Mouse (Mus musculus): Measurements from ENCODE around the gene Cwf19l1. TPM values are rescaled to one million over a fixed set of nuclear protein-coding genes. Genes with fewer than 3 reads are reported as not detected.

Cwf19l1 gene
- total and polyA plus RNA-seq, 2 experiments from 2014 or later = 9.8 to 16.0 TPM

GRCm38 (mm10) chr19:44069121-44069913 lies 66.4 kb downstream of the Cwf19l1 start, which contains the start of gene Erlin1:
Erlin1 (minus strand) TSS chr19:44069785.
- no peaks in the 10 kb centered on the region for H3K9me3 ChIP-seq (replicated peaks; ENCODE audit: control insufficient read depth, low read length)
- H3K9ac ChIP-seq (replicated peaks; ENCODE audit: low read depth, low read length) = peak within 1 kb of the TSS; percentile 60
- H3K27me3 ChIP-seq (ENCODE audit: control insufficient read depth, insufficient read depth, low read length) = no peaks in the 10 kb centered on the region
- H3K4me2 ChIP-seq (ENCODE audit: low read depth, low read length) = peak within 1 kb of the TSS; percentile 94
- TF ChIP-seq CTCF (IDR thresholded peaks at IDR 0.05; ENCODE audit: low read depth) (no peak), EP300 (IDR thresholded peaks at IDR 0.05; ENCODE audit: low read depth) (no peak)
- peaks cover 6% of the 10 kb centered on the region; the same call in 1 of the 2 replicates for H3K4me1 ChIP-seq (ENCODE audit: control insufficient read depth, insufficient read depth)
- peak within 1 kb of the TSS; percentile 31; the same call in 1 of the 2 replicates for H3K27ac ChIP-seq (ENCODE audit: low read depth)
- peak within 1 kb of the TSS; percentile 77 for H3K4me3 ChIP-seq (ENCODE audit: low read depth, low read length)
- peaks cover 15% of the 10 kb centered on the region; the same call in 1 of the 2 replicates for H3K36me3 ChIP-seq (replicated peaks; ENCODE audit: control insufficient read depth, insufficient read depth, low read length)
- under 1% methylated on average over 73 of the region's 75 CpGs for WGBS
- DNase-seq (ENCODE audit: low spot score) (peak; percentile 77), ATAC-seq (ENCODE audit: insufficient read depth, low read depth) (peak; percentile 94)

GRCm38 (mm10) chr19:44068232-44068631 lies 67.4 kb downstream of the Cwf19l1 start:
- WGBS = 80% methylated on average over 4 of the region's 4 CpGs
- no peak for TF ChIP-seq CTCF (IDR thresholded peaks at IDR 0.05; ENCODE audit: low read depth)
- no peak for TF ChIP-seq EP300 (IDR thresholded peaks at IDR 0.05; ENCODE audit: low read depth)
- Histone ChIP-seq H3K9me3 (replicated peaks; ENCODE audit: control insufficient read depth, low read length) (no peaks in the 10 kb centered on the region), H3K4me2 (ENCODE audit: low read depth, low read length) (peak overlapping the region; percentile 94), H3K4me3 (ENCODE audit: low read depth, low read length) (no peak overlapping the region), H3K36me3 (replicated peaks; ENCODE audit: control insufficient read depth, insufficient read depth, low read length) (0 out of 2 replicates have a peak, but pooled peaks cover 12% of the 10 kb centered on the region), H3K27me3 (ENCODE audit: control insufficient read depth, insufficient read depth, low read length) (no peaks in the 10 kb centered on the region), H3K27ac (ENCODE audit: low read depth) (no peak overlapping the region), H3K9ac (replicated peaks; ENCODE audit: low read depth, low read length) (no peak overlapping the region), H3K4me1 (ENCODE audit: control insufficient read depth, insufficient read depth) (peaks cover 6% of the 10 kb centered on the region; the same call in 1 of the 2 replicates)
- ATAC-seq (ENCODE audit: insufficient read depth, low read depth) (no peak), DNase-seq (ENCODE audit: low spot score) (no peak)

- no peaks in the 10 kb centered on the region for H3K27me3 ChIP-seq (ENCODE audit: control insufficient read depth, insufficient read depth, low read length)
- no peak for ATAC-seq (ENCODE audit: insufficient read depth, low read depth)
- 0 out of 2 replicates have a peak, but pooled peaks cover 7% of the 10 kb centered on the region for H3K36me3 ChIP-seq (replicated peaks; ENCODE audit: control insufficient read depth, insufficient read depth, low read length)
- H3K27ac ChIP-seq (ENCODE audit: low read depth) = no peak overlapping the region
- no peak overlapping the region for H3K4me3 ChIP-seq (ENCODE audit: low read depth, low read length)
- TF ChIP-seq EP300 (IDR thresholded peaks at IDR 0.05; ENCODE audit: low read depth) (no peak), CTCF (IDR thresholded peaks at IDR 0.05; ENCODE audit: low read depth) (no peak)
- 81% methylated on average over 9 of the region's 9 CpGs for WGBS
- H3K9me3 ChIP-seq (replicated peaks; ENCODE audit: control insufficient read depth, low read length) = no peaks in the 10 kb centered on the region
- DNase-seq (ENCODE audit: low spot score) = no peak
- peaks cover 6% of the 10 kb centered on the region; the same call in 1 of the 2 replicates for H3K4me1 ChIP-seq (ENCODE audit: control insufficient read depth, insufficient read depth)
- H3K4me2 ChIP-seq (ENCODE audit: low read depth, low read length) = no peak overlapping the region
- H3K9ac ChIP-seq (replicated peaks; ENCODE audit: low read depth, low read length) = no peak overlapping the region
Measured at GRCm38 (mm10) chr19:44067323-44068049, 68.2 kb downstream of the Cwf19l1 start.

GRCm38 (mm10) chr19:44064734-44065133 lies 70.9 kb downstream of the Cwf19l1 start:
- no peak overlapping the region for H3K27ac ChIP-seq (ENCODE audit: low read depth)
- no peak for ATAC-seq (ENCODE audit: insufficient read depth, low read depth)
- TF ChIP-seq CTCF (IDR thresholded peaks at IDR 0.05; ENCODE audit: low read depth) (no peak), EP300 (IDR thresholded peaks at IDR 0.05; ENCODE audit: low read depth) (no peak)

GRCm38 (mm10) chr19:44063773-44064172 lies 71.9 kb downstream of the Cwf19l1 start:
- Histone ChIP-seq H3K4me1 (ENCODE audit: control insufficient read depth, insufficient read depth) (peaks cover 6% of the 10 kb centered on the region; the same call in 1 of the 2 replicates), H3K4me3 (ENCODE audit: low read depth, low read length) (no peak overlapping the region), H3K4me2 (ENCODE audit: low read depth, low read length) (no peak overlapping the region), H3K9ac (replicated peaks; ENCODE audit: low read depth, low read length) (no peak overlapping the region), H3K27me3 (ENCODE audit: control insufficient read depth, insufficient read depth, low read length) (no peaks in the 10 kb centered on the region), H3K36me3 (replicated peaks; ENCODE audit: control insufficient read depth, insufficient read depth, low read length) (peaks cover 23% of the 10 kb centered on the region), H3K9me3 (replicated peaks; ENCODE audit: control insufficient read depth, low read length) (no peaks in the 10 kb centered on the region), H3K27ac (ENCODE audit: low read depth) (no peak overlapping the region)
- WGBS = 84% methylated on average over 7 of the region's 7 CpGs
- ATAC-seq (ENCODE audit: insufficient read depth, low read depth) = no peak
- DNase-seq (ENCODE audit: low spot score) = no peak
- TF ChIP-seq CTCF (IDR thresholded peaks at IDR 0.05; ENCODE audit: low read depth) (no peak), EP300 (IDR thresholded peaks at IDR 0.05; ENCODE audit: low read depth) (no peak)

More at GRCm38 (mm10) chr19:44064734-44065133, 70.9 kb downstream of the Cwf19l1 start:
- peaks cover 6% of the 10 kb centered on the region; the same call in 1 of the 2 replicates for H3K4me1 ChIP-seq (ENCODE audit: control insufficient read depth, insufficient read depth)
- no peaks in the 10 kb centered on the region for H3K27me3 ChIP-seq (ENCODE audit: control insufficient read depth, insufficient read depth, low read length)
- no peak for DNase-seq (ENCODE audit: low spot score)
- 99% methylated on average over 2 of the region's 2 CpGs for WGBS
- no peaks in the 10 kb centered on the region for H3K9me3 ChIP-seq (replicated peaks; ENCODE audit: control insufficient read depth, low read length)
- H3K4me3 ChIP-seq (ENCODE audit: low read depth, low read length) = no peak overlapping the region
- no peak overlapping the region for H3K4me2 ChIP-seq (ENCODE audit: low read depth, low read length)
- H3K9ac ChIP-seq (replicated peaks; ENCODE audit: low read depth, low read length) = no peak overlapping the region
- peaks cover 23% of the 10 kb centered on the region for H3K36me3 ChIP-seq (replicated peaks; ENCODE audit: control insufficient read depth, insufficient read depth, low read length)

Measured in heart, postnatal 0 days (tissue).